8 mouse cellular contexts compared by ENCODE assay signal in the genomic region with DNA sequence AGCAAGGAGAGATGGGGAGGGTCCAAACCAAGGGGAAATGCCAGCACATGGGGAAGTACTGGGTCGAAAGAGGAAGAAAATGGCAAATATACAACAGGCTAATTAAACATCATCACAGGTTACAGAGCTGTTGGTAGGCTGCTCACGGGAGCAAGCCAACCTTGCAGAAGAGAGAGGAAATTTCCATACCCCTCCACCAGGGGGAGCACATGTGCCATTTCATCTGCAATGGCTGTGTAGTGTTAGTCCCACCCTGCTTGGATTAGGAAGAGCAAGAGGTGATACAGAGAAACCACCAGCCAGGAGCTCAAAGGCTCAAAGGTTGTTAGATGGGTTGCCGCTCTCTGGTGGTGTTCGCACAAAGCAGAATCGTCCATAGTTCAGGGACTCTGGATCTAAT.
A peak's percentile ranks its signal among the peaks of the same experiment; 100 is the strongest.
DNase-seq lines count a peak whose midpoint lies in the region; ATAC-seq and TF ChIP-seq lines count a peak whose summit lies in the region.

No protein-coding gene starts in this region.

- peak; percentile 63 for TF ChIP-seq RAD21 in CH12.LX (IDR thresholded peaks at IDR 0.05; ENCODE audit: low read depth, low read length)

- in situ Hi-C loops in CH12.LX (cut with MboI; ENCODE audit: low pct_ligation_motif_present, low pct_unique_long_range_greater_than_20kb, low sequenced_read_pairs), result loop anchor here (5.0 kb wide), 1 partner anchor 181 kb away; no protein-coding TSS in a partner anchor

- no peak for TF ChIP-seq EP300 in CH12.LX (IDR thresholded peaks at IDR 0.05; ENCODE audit: low read length)

- dilution Hi-C loops in CH12.LX (cut with MboI; ENCODE audit: extremely low pct_ligation_motif_present, extremely low pct_unique_long_range_greater_than_20kb, low sequenced_read_pairs), result no loop called here

- H3K4me3 ChIP-seq in forebrain, postnatal 0 days (ENCODE audit: low read depth, low read length), result no peak overlapping the region
- H3K4me3 ChIP-seq in forebrain, embryonic 12.5 days (replicated peaks), result no peak overlapping the region
- H3K4me3 ChIP-seq in CH12.LX (replicated peaks in 1 of 3; ENCODE audit: low read depth in 2 of 3, low read length in 2 of 3, poor library complexity in 1 of 3), result no peak overlapping the region
- H3K4me3 ChIP-seq in bone marrow macrophage, adult 2 months (ENCODE audit: insufficient read depth, low read length), result no peak overlapping the region
- H3K4me3 ChIP-seq in heart, embryonic 12.5 days, result no peak overlapping the region

- H3K27me3 ChIP-seq in forebrain, postnatal 0 days (ENCODE audit: insufficient read depth, low read length), result no peaks in the 10 kb centered on the region; the same call in 1 of the 2 replicates
- peaks cover 11% of the 10 kb centered on the region; the same call in 1 of the 2 replicates for H3K27me3 ChIP-seq in forebrain, embryonic 12.5 days
- peaks cover 21% of the 10 kb centered on the region for H3K27me3 ChIP-seq in CH12.LX (replicated peaks)
- no peaks in the 10 kb centered on the region for H3K27me3 ChIP-seq in heart, embryonic 12.5 days (replicated peaks)

- no peaks in the 10 kb centered on the region for H3K36me3 ChIP-seq in forebrain, postnatal 0 days (ENCODE audit: insufficient read depth)
- H3K36me3 ChIP-seq in forebrain, embryonic 12.5 days (replicated peaks), result no peaks in the 10 kb centered on the region
- no peaks in the 10 kb centered on the region for H3K36me3 ChIP-seq in CH12.LX (replicated peaks in 1 of 2; ENCODE audit: control insufficient read depth in 1 of 2, insufficient read depth in 1 of 2, low read length in 1 of 2)
- H3K36me3 ChIP-seq in heart, embryonic 12.5 days, result no peaks in the 10 kb centered on the region

- no peak for TF ChIP-seq POLR2A in CH12.LX (IDR thresholded peaks at IDR 0.05; ENCODE audit: low read depth, low read length)
- no peak for TF ChIP-seq POLR2A in bone marrow macrophage, adult 2 months (IDR thresholded peaks at IDR 0.05; ENCODE audit: borderline replicate concordance, low read depth, low read length)

- no peak overlapping the region for H3K9ac ChIP-seq in forebrain, postnatal 0 days
- no peak overlapping the region for H3K9ac ChIP-seq in forebrain, embryonic 12.5 days
- H3K9ac ChIP-seq in CH12.LX (ENCODE audit: insufficient read depth, low read depth), result no peak overlapping the region
- 0 out of 2 replicates have a peak overlapping the region, but pooled peaks have one; percentile 6 for H3K9ac ChIP-seq in heart, embryonic 12.5 days

- no peak overlapping the region for H3K4me2 ChIP-seq in forebrain, postnatal 0 days (ENCODE audit: low read depth)
- H3K4me2 ChIP-seq in forebrain, embryonic 12.5 days, result no peak overlapping the region
- H3K4me2 ChIP-seq in CH12.LX (ENCODE audit: insufficient read depth, low read depth, poor library complexity, severe bottlenecking), result no peak overlapping the region
- no peak overlapping the region for H3K4me2 ChIP-seq in heart, embryonic 12.5 days

- no peaks in the 10 kb centered on the region for H3K9me3 ChIP-seq in forebrain, postnatal 0 days (ENCODE audit: low read length)
- no peaks in the 10 kb centered on the region for H3K9me3 ChIP-seq in forebrain, embryonic 12.5 days
- no peaks in the 10 kb centered on the region for H3K9me3 ChIP-seq in CH12.LX (replicated peaks; ENCODE audit: low read length)
- H3K9me3 ChIP-seq in heart, embryonic 12.5 days (replicated peaks), result no peaks in the 10 kb centered on the region

- H3K27ac ChIP-seq in forebrain, postnatal 0 days (ENCODE audit: low read depth, low read length), result no peak overlapping the region
- no peak overlapping the region for H3K27ac ChIP-seq in forebrain, embryonic 12.5 days
- H3K27ac ChIP-seq in CH12.LX (ENCODE audit: insufficient read depth, low read depth), result no peak overlapping the region
- no peak overlapping the region for H3K27ac ChIP-seq in bone marrow macrophage, adult 2 months (ENCODE audit: insufficient read depth, low read depth, low read length)
- peak overlapping the region; percentile 47; the same call in 1 of the 2 replicates for H3K27ac ChIP-seq in heart, embryonic 12.5 days (ENCODE audit: poor library complexity, severe bottlenecking)

- H3K4me1 ChIP-seq in forebrain, postnatal 0 days (ENCODE audit: insufficient read depth), result no peaks in the 10 kb centered on the region
- H3K4me1 ChIP-seq in forebrain, embryonic 12.5 days, result peaks cover 6% of the 10 kb centered on the region; the same call in 1 of the 2 replicates
- H3K4me1 ChIP-seq in CH12.LX (ENCODE audit: control insufficient read depth in 1 of 2, insufficient read depth in 2 of 2), result no peaks in the 10 kb centered on the region
- H3K4me1 ChIP-seq in bone marrow macrophage, adult 2 months (ENCODE audit: control insufficient read depth, insufficient read depth, low read length), result 0 out of 2 replicates have a peak, but pooled peaks cover 5% of the 10 kb centered on the region
- H3K4me1 ChIP-seq in heart, embryonic 12.5 days (replicated peaks), result peaks cover 70% of the 10 kb centered on the region

- no peaks in the 10 kb centered on the region for H3K79me2 ChIP-seq in CH12.LX (replicated peaks; ENCODE audit: control insufficient read depth, extremely low read depth, insufficient read depth, poor library complexity, severe bottlenecking)

- TF ChIP-seq CTCF in forebrain, postnatal 0 days (IDR thresholded peaks at IDR 0.05; ENCODE audit: low read depth), result peak; percentile 62
- peak; percentile 74 to 85 for TF ChIP-seq CTCF in CH12.LX (conservative IDR thresholded peaks at IDR 0.05 in 1 of 2, IDR thresholded peaks at IDR 0.05 in 1 of 2; ENCODE audit: low read depth in 2 of 2, low read length in 2 of 2)
- peak; percentile 45; the same call in 1 of the 2 replicates for TF ChIP-seq CTCF in bone marrow macrophage, adult 2 months (IDR thresholded peaks at IDR 0.05; ENCODE audit: low read depth, low read length)

- DNase-seq in forebrain, postnatal 0 days, result no peak
- DNase-seq in CH12.LX (ENCODE audit: extremely low read depth), result peak; percentile 54
- DNase-seq in left cerebral cortex, adult 18-20 months (ENCODE audit: low spot score in 2 of 2), result peak; percentile 58 to 63
- DNase-seq in naive thymus-derived CD4-positive, alpha-beta T cell, adult 2 months (ENCODE audit: low read depth), result peak; percentile 62
- DNase-seq in thymus, postnatal 25 days, result peak; percentile 60

- ATAC-seq in forebrain, postnatal 0 days, result no peak
- no peak for ATAC-seq in forebrain, embryonic 12.5 days (ENCODE audit: low FRiP score)
- ATAC-seq in heart, embryonic 12.5 days (ENCODE audit: insufficient number of reproducible peaks, low FRiP score), result no peak

- WGBS in forebrain, postnatal 0 days, result 68% methylated on average over 5 of the region's 5 CpGs
- 69% methylated on average over 5 of the region's 5 CpGs for WGBS in forebrain, embryonic 12.5 days
- WGBS in heart, embryonic 12.5 days, result 52% methylated on average over 5 of the region's 5 CpGs

TF ChIP-seq in CH12.LX, 34 proteins besides CTCF, POLR2A, EP300 and RAD21:
- TF ChIP-seq SMC3 (IDR thresholded peaks at IDR 0.05; ENCODE audit: low read depth, low read length) (peak; percentile 60), TBP (conservative IDR thresholded peaks at IDR 0.05; ENCODE audit: low read depth, low read length) (no peak)
